Mouse (Mus musculus): ENCODE results near the gene Dclk2. TPM values are rescaled to one million over a fixed set of nuclear protein-coding genes. Genes with fewer than 3 reads are reported as not detected.

Dclk2 gene
- polyA plus RNA-seq, 1 experiment = 3.5 TPM

- H3K4me1 ChIP-seq (ENCODE audit: control insufficient read depth, insufficient read depth, low read length) = no peaks in the 10 kb centered on the region
These were observed 49.7 kb downstream of the Dclk2 start for GRCm38 (mm10) chr3:86870952-86871351.

GRCm38 (mm10) chr3:86870411-86870810, 50.2 kb downstream of the Dclk2 start:
- WGBS = 69% methylated on average over 3 of the region's 3 CpGs
- Histone ChIP-seq H3K4me3 (replicated peaks; ENCODE audit: extremely low read depth, low read depth, low read length) (no peak overlapping the region), H3K4me1 (ENCODE audit: control insufficient read depth, insufficient read depth, low read length) (no peaks in the 10 kb centered on the region)
- no peak for DNase-seq
- no peak for TF ChIP-seq CTCF (IDR thresholded peaks at IDR 0.05; ENCODE audit: insufficient read depth, low read length)
- TF ChIP-seq POLR2A (IDR thresholded peaks at IDR 0.05; ENCODE audit: borderline replicate concordance, extremely low read depth, low read depth, low read length) = no peak

More at GRCm38 (mm10) chr3:86870952-86871351, 49.7 kb downstream of the Dclk2 start:
- DNase-seq = no peak
- WGBS = 73% methylated on average over 6 of the region's 6 CpGs
- H3K4me3 ChIP-seq (replicated peaks; ENCODE audit: extremely low read depth, low read depth, low read length) = no peak overlapping the region
- TF ChIP-seq POLR2A (IDR thresholded peaks at IDR 0.05; ENCODE audit: borderline replicate concordance, extremely low read depth, low read depth, low read length) (no peak), CTCF (IDR thresholded peaks at IDR 0.05; ENCODE audit: insufficient read depth, low read length) (no peak)

- no peaks in the 10 kb centered on the region for H3K4me1 ChIP-seq (ENCODE audit: control insufficient read depth, insufficient read depth, low read length)
- TF ChIP-seq CTCF (IDR thresholded peaks at IDR 0.05; ENCODE audit: insufficient read depth, low read length) = no peak
- TF ChIP-seq POLR2A (IDR thresholded peaks at IDR 0.05; ENCODE audit: borderline replicate concordance, extremely low read depth, low read depth, low read length) = no peak
- H3K4me3 ChIP-seq (replicated peaks; ENCODE audit: extremely low read depth, low read depth, low read length) = no peak overlapping the region
- WGBS = 84% methylated on average over 3 of the region's 3 CpGs
- DNase-seq = no peak
These were observed 51.9 kb downstream of the Dclk2 start for GRCm38 (mm10) chr3:86868721-86869120.

GRCm38 (mm10) chr3:86863327-86864008, 57.2 kb downstream of the Dclk2 start:
- no peak for DNase-seq
- H3K4me3 ChIP-seq (replicated peaks; ENCODE audit: extremely low read depth, low read depth, low read length) = no peak overlapping the region
- TF ChIP-seq POLR2A (IDR thresholded peaks at IDR 0.05; ENCODE audit: borderline replicate concordance, extremely low read depth, low read depth, low read length) (no peak), CTCF (IDR thresholded peaks at IDR 0.05; ENCODE audit: insufficient read depth, low read length) (no peak)
- WGBS = 49% methylated on average over 10 of the region's 10 CpGs
- H3K4me1 ChIP-seq (ENCODE audit: control insufficient read depth, insufficient read depth, low read length) = no peaks in the 10 kb centered on the region

GRCm38 (mm10) chr3:86862939-86863311, 57.7 kb downstream of the Dclk2 start:
- 50% methylated on average over 3 of the region's 3 CpGs for WGBS
- TF ChIP-seq CTCF (IDR thresholded peaks at IDR 0.05; ENCODE audit: insufficient read depth, low read length) (no peak), POLR2A (IDR thresholded peaks at IDR 0.05; ENCODE audit: borderline replicate concordance, extremely low read depth, low read depth, low read length) (no peak)
- Histone ChIP-seq H3K4me3 (replicated peaks; ENCODE audit: extremely low read depth, low read depth, low read length) (no peak overlapping the region), H3K4me1 (ENCODE audit: control insufficient read depth, insufficient read depth, low read length) (no peaks in the 10 kb centered on the region)
- no peak for DNase-seq

GRCm38 (mm10) chr3:86862245-86862938, 58.3 kb downstream of the Dclk2 start:
- TF ChIP-seq CTCF (IDR thresholded peaks at IDR 0.05; ENCODE audit: insufficient read depth, low read length) (no peak), POLR2A (IDR thresholded peaks at IDR 0.05; ENCODE audit: borderline replicate concordance, extremely low read depth, low read depth, low read length) (no peak)
- H3K4me3 ChIP-seq (replicated peaks; ENCODE audit: extremely low read depth, low read depth, low read length) = no peak overlapping the region
- no peak for DNase-seq
- WGBS = 67% methylated on average over 10 of the region's 10 CpGs
- H3K4me1 ChIP-seq (ENCODE audit: control insufficient read depth, insufficient read depth, low read length) = no peaks in the 10 kb centered on the region

- Histone ChIP-seq H3K4me3 (replicated peaks; ENCODE audit: extremely low read depth, low read depth, low read length) (no peak overlapping the region), H3K4me1 (ENCODE audit: control insufficient read depth, insufficient read depth, low read length) (no peaks in the 10 kb centered on the region)
- TF ChIP-seq POLR2A (IDR thresholded peaks at IDR 0.05; ENCODE audit: borderline replicate concordance, extremely low read depth, low read depth, low read length) = no peak
- no peak for TF ChIP-seq CTCF (IDR thresholded peaks at IDR 0.05; ENCODE audit: insufficient read depth, low read length)
- 92% methylated on average over 2 of the region's 2 CpGs for WGBS
- DNase-seq = no peak
These were observed 60.9 kb downstream of the Dclk2 start for GRCm38 (mm10) chr3:86859791-86860190.

- no peak overlapping the region for H3K4me3 ChIP-seq (replicated peaks; ENCODE audit: extremely low read depth, low read depth, low read length)
- no peaks in the 10 kb centered on the region for H3K4me1 ChIP-seq (ENCODE audit: control insufficient read depth, insufficient read depth, low read length)
- no peak for DNase-seq
- TF ChIP-seq CTCF (IDR thresholded peaks at IDR 0.05; ENCODE audit: insufficient read depth, low read length) = no peak
- TF ChIP-seq POLR2A (IDR thresholded peaks at IDR 0.05; ENCODE audit: borderline replicate concordance, extremely low read depth, low read depth, low read length) = no peak
- WGBS = 93% methylated on average over 5 of the region's 5 CpGs
These were observed 62.0 kb downstream of the Dclk2 start for GRCm38 (mm10) chr3:86858699-86859098.

- no peak for DNase-seq
- no peak for TF ChIP-seq POLR2A (IDR thresholded peaks at IDR 0.05; ENCODE audit: borderline replicate concordance, extremely low read depth, low read depth, low read length)
- 83% methylated on average over 8 of the region's 8 CpGs for WGBS
- Histone ChIP-seq H3K4me1 (ENCODE audit: control insufficient read depth, insufficient read depth, low read length) (no peaks in the 10 kb centered on the region), H3K4me3 (replicated peaks; ENCODE audit: extremely low read depth, low read depth, low read length) (no peak overlapping the region)
These were observed 62.7 kb downstream of the Dclk2 start for GRCm38 (mm10) chr3:86857833-86858398.

GRCm38 (mm10) chr3:86852867-86853266, 67.8 kb downstream of the Dclk2 start:
- DNase-seq = no peak
- Histone ChIP-seq H3K4me1 (ENCODE audit: control insufficient read depth, insufficient read depth, low read length) (no peaks in the 10 kb centered on the region), H3K4me3 (replicated peaks; ENCODE audit: extremely low read depth, low read depth, low read length) (no peak overlapping the region)
- TF ChIP-seq CTCF (IDR thresholded peaks at IDR 0.05; ENCODE audit: insufficient read depth, low read length) (no peak), POLR2A (IDR thresholded peaks at IDR 0.05; ENCODE audit: borderline replicate concordance, extremely low read depth, low read depth, low read length) (no peak)
- WGBS = 65% methylated on average over 3 of the region's 3 CpGs
